Mouse (Mus musculus): Measurements from ENCODE around the gene Fmn2. TPM values are rescaled to one million over a fixed set of nuclear protein-coding genes. Genes with fewer than 3 reads are reported as not detected.

Fmn2 gene
- polyA plus RNA-seq, 1 experiment, result 0.17 TPM

DNA sequence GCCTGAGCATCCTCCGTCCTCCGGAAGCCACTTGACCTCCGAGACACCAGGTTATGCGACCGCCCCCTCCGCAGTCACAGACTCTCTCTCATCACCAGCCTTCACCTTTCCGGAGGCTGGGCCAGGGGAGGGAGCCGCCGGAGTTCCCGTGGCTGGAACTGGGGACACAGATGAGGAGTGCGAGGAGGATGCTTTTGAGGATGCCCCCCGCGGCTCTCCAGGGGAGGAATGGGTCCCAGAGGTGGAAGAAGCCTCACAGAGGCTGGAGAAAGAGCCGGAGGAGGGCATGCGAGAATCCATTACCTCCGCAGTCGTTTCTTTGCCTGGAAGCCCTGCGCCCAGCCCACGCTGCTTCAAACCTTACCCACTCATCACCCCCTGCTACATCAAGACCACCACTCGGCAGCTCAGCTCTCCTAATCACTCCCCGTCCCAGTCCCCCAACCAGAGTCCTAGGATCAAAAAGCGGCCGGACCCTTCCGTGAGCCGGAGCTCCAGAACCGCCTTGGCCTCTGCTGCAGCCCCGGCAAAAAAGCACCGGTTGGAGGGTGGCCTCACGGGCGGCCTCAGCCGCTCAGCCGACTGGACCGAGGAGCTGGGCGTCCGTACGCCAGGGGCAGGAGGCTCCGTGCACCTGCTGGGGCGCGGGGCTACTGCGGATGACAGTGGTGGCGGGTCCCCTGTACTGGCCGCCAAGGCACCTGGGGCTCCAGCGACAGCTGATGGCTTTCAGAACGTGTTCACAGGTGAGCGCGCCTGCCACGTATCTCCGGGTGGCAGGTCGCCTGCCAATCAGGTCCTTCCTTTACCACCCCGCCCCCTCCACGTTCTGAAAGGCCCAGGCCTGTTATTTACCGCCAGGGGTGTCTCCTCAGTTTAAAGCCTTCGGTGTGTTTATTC is 1.5 kb downstream of the Fmn2 start:
- 2% methylated on average over 53 of the region's 53 CpGs for WGBS
- peak; percentile 3 for DNase-seq

DNA sequence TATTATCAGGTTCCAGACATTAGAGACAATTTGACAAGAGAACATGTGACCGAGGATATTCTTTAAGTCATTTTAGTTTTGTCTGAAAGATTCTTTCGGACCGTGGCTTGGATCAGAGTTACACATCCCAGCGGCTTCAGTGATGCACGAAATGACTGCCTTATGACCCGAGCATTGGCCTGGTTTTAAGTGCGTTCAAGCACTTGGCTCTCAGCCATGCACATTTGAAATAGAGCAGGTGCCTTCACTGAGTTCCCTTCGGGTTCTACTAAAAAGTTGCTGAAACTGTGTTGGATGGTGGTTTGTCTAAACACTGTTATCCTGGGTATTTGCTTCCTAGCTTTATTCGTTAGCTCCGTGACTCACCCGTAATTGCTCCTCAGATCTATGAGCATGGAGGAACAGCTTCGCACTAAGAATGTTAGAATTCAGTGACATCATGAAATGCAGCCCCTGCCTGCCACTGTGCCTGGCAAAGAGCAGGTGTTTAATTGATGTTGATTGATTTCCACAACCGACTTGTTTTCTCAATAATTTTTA is 7.0 kb downstream of the Fmn2 start:
- 68% methylated on average over 13 of the region's 13 CpGs for WGBS
- Histone ChIP-seq H3K4me3 (replicated peaks; ENCODE audit: extremely low read depth, low read depth, low read length) (no peak overlapping the region), H3K4me1 (ENCODE audit: control insufficient read depth, insufficient read depth, low read length) (no peaks in the 10 kb centered on the region)
- no peak for DNase-seq
- no peak for TF ChIP-seq CTCF (IDR thresholded peaks at IDR 0.05; ENCODE audit: insufficient read depth, low read length)
- TF ChIP-seq POLR2A (IDR thresholded peaks at IDR 0.05; ENCODE audit: borderline replicate concordance, extremely low read depth, low read depth, low read length), result no peak

More for the DNA sequence above, 1.5 kb downstream of the Fmn2 start:
- TF ChIP-seq CTCF (IDR thresholded peaks at IDR 0.05; ENCODE audit: insufficient read depth, low read length) (no peak), POLR2A (IDR thresholded peaks at IDR 0.05; ENCODE audit: borderline replicate concordance, extremely low read depth, low read depth, low read length) (no peak)
- Histone ChIP-seq H3K4me3 (replicated peaks; ENCODE audit: extremely low read depth, low read depth, low read length) (no peak overlapping the region), H3K4me1 (ENCODE audit: control insufficient read depth, insufficient read depth, low read length) (no peaks in the 10 kb centered on the region; the same call in 1 of the 2 replicates)

DNA sequence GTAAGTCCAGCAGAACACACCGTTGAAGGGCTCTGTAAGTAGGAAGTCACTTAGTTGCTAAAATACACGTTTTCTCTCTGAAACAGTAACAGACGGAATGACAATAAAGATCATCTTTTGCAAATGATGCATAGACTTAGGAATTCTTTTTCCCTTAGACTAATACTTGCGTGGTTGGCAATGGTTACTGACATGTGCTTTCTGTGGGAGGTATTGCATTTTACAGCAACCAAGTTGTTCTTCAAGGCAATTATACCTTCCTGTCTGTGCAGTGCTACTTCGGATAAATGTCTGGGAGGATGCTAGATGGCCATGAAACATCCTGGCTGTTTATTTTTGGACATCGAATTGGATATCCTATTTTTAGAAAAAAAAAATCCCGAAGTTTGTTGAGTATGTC is 11.8 kb downstream of the Fmn2 start:
- Histone ChIP-seq H3K4me3 (replicated peaks; ENCODE audit: extremely low read depth, low read depth, low read length) (no peak overlapping the region), H3K4me1 (ENCODE audit: control insufficient read depth, insufficient read depth, low read length) (no peaks in the 10 kb centered on the region)
- TF ChIP-seq POLR2A (IDR thresholded peaks at IDR 0.05; ENCODE audit: borderline replicate concordance, extremely low read depth, low read depth, low read length) (no peak), CTCF (IDR thresholded peaks at IDR 0.05; ENCODE audit: insufficient read depth, low read length) (no peak)
- no peak for DNase-seq
- WGBS, result 69% methylated on average over 7 of the region's 7 CpGs

DNA sequence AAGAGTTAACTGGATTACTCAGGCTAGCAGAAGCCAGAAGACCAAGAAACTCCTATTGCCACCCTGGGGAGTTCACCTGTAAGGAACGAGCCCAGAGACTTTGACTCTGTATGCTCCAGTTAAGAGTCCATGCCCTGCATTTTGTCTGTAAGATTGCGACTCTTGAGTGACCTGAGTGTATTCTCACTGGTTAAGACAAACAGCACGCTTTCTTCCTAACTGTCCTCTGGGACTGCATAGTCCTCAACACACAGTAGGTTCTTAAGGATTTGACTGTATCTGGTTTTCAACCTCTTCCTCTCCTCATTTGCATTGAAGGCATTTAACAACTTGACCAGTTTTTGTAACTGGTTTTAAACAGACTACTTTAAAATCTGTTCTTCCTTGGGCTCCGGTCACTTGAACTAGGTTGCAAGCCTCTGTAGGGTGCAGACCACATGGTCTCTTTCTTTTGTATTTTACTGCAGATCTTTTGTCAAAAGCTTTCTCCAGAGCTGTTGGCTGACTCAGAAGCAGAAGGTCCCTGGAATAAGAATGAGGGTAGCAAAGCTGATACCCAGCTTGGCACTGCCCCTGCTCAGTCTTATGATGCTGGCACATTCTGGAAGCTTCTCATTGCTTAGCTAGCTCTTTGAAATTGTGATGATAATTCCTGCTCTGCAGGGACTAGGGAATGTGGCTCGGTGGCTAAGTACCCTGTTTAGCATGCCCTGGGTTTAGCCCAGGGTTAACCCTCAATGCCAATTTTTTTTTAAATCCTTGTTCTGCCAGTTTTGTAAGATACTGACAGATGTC is 20.5 kb downstream of the Fmn2 start:
- no peak overlapping the region for H3K4me3 ChIP-seq (replicated peaks; ENCODE audit: extremely low read depth, low read depth, low read length)
- DNase-seq, result no peak
- no peaks in the 10 kb centered on the region for H3K4me1 ChIP-seq (ENCODE audit: control insufficient read depth, insufficient read depth, low read length)
- WGBS, result 79% methylated on average over 5 of the region's 5 CpGs
- TF ChIP-seq POLR2A (IDR thresholded peaks at IDR 0.05; ENCODE audit: borderline replicate concordance, extremely low read depth, low read depth, low read length), result no peak
- TF ChIP-seq CTCF (IDR thresholded peaks at IDR 0.05; ENCODE audit: insufficient read depth, low read length), result no peak

DNA sequence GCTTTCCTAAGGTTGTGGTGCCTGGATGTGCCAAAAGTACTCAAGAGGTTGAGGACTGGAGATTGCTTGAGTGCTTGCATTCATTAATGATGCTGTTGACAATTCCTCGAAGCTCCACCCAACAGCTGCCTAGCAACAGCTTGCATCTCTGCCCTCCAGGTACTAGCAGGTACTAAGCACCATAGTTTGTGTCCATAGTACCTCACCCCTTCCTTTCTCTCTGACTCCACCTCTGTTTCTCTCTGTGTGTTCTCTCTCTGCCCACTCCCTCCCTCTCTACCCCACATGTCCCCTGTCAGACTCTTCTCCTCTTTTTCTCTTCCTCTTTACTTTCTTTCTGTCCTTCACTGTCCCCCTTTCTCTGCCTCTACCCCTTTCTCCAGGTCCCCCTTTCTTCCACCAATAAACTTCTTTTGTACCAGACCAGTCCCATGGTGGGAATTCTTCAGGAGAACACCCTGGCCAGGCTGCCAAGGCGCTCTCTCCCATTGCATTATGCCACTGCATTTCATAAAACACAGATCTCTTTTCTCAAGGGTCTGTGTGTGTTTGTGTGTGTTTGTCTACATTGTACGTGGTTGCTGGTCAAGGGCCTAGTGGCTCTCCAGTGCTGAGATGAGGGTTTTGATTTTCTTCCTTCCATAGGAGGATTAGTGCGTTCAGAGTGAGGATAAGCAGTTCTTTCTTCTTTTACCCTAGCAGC is 21.3 kb downstream of the Fmn2 start:
- WGBS, result 55% methylated on average over 4 of the region's 4 CpGs
- DNase-seq, result no peak
- Histone ChIP-seq H3K4me1 (ENCODE audit: control insufficient read depth, insufficient read depth, low read length) (no peaks in the 10 kb centered on the region), H3K4me3 (replicated peaks; ENCODE audit: extremely low read depth, low read depth, low read length) (no peak overlapping the region)
- TF ChIP-seq CTCF (IDR thresholded peaks at IDR 0.05; ENCODE audit: insufficient read depth, low read length), result no peak
- TF ChIP-seq POLR2A (IDR thresholded peaks at IDR 0.05; ENCODE audit: borderline replicate concordance, extremely low read depth, low read depth, low read length), result no peak

DNA sequence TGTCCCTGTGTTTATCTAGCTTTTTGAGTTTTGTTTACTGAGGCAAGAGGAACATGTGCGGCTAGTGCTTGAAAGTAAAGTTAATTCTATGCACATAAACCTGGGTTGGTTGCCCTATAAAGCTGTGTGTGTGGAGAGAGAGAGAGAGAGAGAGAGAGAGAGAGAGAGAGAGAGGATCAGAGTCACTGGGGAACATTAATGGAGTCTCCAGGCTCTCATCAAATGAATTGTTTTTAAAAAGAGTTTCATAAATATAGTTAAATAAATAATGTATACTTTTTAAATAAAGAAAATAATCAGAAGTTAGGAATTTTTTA is 21.8 kb downstream of the Fmn2 start:
- DNase-seq, result no peak
- H3K4me3 ChIP-seq (replicated peaks; ENCODE audit: extremely low read depth, low read depth, low read length), result no peak overlapping the region
- H3K4me1 ChIP-seq (ENCODE audit: control insufficient read depth, insufficient read depth, low read length), result no peaks in the 10 kb centered on the region
- 51% methylated on average over 1 of the region's 1 CpGs for WGBS
- TF ChIP-seq CTCF (IDR thresholded peaks at IDR 0.05; ENCODE audit: insufficient read depth, low read length), result no peak
- no peak for TF ChIP-seq POLR2A (IDR thresholded peaks at IDR 0.05; ENCODE audit: borderline replicate concordance, extremely low read depth, low read depth, low read length)

DNA sequence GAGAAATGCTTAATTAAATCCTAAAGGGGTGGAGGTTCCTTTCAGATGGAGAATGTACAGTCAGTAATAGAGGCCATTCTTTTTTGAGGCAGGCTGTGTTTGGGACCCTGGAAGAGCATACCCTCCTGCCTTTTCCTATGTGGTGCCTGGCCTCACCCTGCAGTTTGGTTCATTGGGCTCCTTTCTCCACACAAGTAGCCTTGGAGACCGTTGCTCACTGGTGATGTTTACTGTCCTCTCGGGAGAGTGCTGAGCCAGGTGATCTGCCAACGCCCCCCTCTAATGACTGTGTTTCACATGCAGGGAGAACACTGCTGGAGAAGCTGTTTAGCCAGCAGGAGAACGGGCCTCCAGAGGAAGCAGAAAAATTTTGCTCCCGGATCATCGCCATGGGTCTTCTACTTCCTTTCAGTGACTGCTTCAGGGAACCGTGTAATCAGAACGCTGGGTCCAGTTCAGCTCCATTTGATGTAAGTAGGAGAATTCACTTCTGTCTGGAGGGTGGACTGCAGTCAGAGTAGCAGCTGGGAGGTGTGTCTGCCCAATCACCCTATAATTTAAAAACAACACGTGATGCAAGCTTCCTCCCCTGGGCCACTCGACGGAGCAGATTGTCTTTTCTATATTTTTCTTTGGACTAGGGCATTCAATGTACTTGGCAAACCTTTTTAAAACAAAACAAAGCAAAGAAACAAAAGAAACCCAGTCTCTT is 35.3 kb downstream of the Fmn2 start:
- WGBS, result 48% methylated on average over 11 of the region's 11 CpGs
- TF ChIP-seq CTCF (IDR thresholded peaks at IDR 0.05; ENCODE audit: insufficient read depth, low read length) (no peak), POLR2A (IDR thresholded peaks at IDR 0.05; ENCODE audit: borderline replicate concordance, extremely low read depth, low read depth, low read length) (no peak)
- Histone ChIP-seq H3K4me3 (replicated peaks; ENCODE audit: extremely low read depth, low read depth, low read length) (no peak overlapping the region), H3K4me1 (ENCODE audit: control insufficient read depth, insufficient read depth, low read length) (no peaks in the 10 kb centered on the region)
- DNase-seq, result no peak

DNA sequence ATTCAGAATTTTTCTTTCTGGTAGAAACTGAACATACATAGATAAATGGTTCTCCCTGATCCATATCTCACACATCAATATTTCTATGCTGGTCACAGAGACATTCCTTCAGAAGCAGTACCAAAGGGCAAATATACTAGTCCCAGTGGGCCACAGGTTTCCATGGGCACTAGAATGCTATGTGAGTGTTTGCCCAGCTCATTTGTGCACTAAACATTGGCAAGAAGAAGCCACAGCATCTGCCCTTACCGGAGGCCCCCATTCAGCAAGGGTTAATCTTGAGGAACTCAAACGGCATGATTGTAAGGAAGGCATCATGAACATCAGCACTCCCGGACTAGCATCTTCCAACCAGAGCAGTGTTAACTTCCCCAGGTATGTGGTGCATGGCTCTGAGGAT is 35.9 kb downstream of the Fmn2 start:
- DNase-seq, result no peak
- Histone ChIP-seq H3K4me3 (replicated peaks; ENCODE audit: extremely low read depth, low read depth, low read length) (no peak overlapping the region), H3K4me1 (ENCODE audit: control insufficient read depth, insufficient read depth, low read length) (no peaks in the 10 kb centered on the region)
- 72% methylated on average over 3 of the region's 3 CpGs for WGBS
- TF ChIP-seq POLR2A (IDR thresholded peaks at IDR 0.05; ENCODE audit: borderline replicate concordance, extremely low read depth, low read depth, low read length) (no peak), CTCF (IDR thresholded peaks at IDR 0.05; ENCODE audit: insufficient read depth, low read length) (no peak)

All from lung, adult 2 months (tissue).